17 mouse cellular contexts compared by ENCODE assay signal in the genomic region with DNA sequence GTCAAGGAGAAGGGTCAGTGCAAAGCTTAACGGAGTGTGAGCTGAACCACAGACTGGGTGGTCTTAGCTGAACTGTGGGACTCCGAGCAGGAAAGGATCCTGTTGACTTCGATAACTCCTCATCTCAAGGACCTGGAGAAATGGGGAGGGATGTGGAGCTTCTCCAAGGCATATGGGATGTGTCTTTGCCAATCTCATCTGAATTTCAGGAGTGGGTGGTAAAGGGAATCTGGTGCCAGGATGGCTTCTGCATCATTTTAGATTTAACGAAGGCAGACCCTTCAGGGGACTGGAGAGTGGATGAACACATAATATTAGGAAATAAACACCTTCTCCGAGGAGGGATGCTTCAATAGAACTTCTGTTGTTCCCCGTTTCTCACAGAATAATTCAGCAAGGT.
DNase-seq lines count a peak whose midpoint lies in the region; ATAC-seq and TF ChIP-seq lines count a peak whose summit lies in the region.
"Had no signal": no experiment of that assay in that cellular context is flagged by ENCODE, and none has a peak within 500 bp of the region (broad histone marks: within the 10 kb centered on the region; RNA-seq: fewer than 3 reads in every experiment).

No protein-coding gene starts in this region.

- no peak for TF ChIP-seq CTCF in forebrain, postnatal 0 days (IDR thresholded peaks at IDR 0.05; ENCODE audit: low read depth)
- TF ChIP-seq CTCF in lung, embryonic 14.5 days (IDR thresholded peaks at IDR 0.05; ENCODE audit: low read depth): no peak

- 49% methylated on average over 6 of the region's 6 CpGs for WGBS in forebrain, postnatal 0 days
- WGBS in forebrain, embryonic 10.5 days: 81% methylated on average over 6 of the region's 6 CpGs
- 38% methylated on average over 6 of the region's 6 CpGs for WGBS in lung, embryonic 14.5 days
- WGBS in neural tube, embryonic 15.5 days: 81% methylated on average over 6 of the region's 6 CpGs

- H3K4me3 ChIP-seq in forebrain, postnatal 0 days (ENCODE audit: low read depth, low read length): no peak overlapping the region
- no peak overlapping the region for H3K4me3 ChIP-seq in forebrain, embryonic 10.5 days
- no peak overlapping the region for H3K4me3 ChIP-seq in lung, embryonic 14.5 days (ENCODE audit: low read depth, low read length)
- no peak overlapping the region for H3K4me3 ChIP-seq in neural tube, embryonic 15.5 days (replicated peaks)
- H3K4me3 ChIP-seq: embryonic facial prominence, embryonic 13.5 days; gastrocnemius, adult 2 months; kidney, embryonic 15.5 days had no signal

- H3K27ac ChIP-seq in forebrain, postnatal 0 days (ENCODE audit: low read depth, low read length): no peak overlapping the region
- no peak overlapping the region for H3K27ac ChIP-seq in forebrain, embryonic 10.5 days
- no peak overlapping the region for H3K27ac ChIP-seq in lung, embryonic 14.5 days (ENCODE audit: low read depth)
- no peak overlapping the region for H3K27ac ChIP-seq in neural tube, embryonic 15.5 days (replicated peaks)
- H3K27ac ChIP-seq: embryonic facial prominence, embryonic 13.5 days; gastrocnemius, adult 2 months; kidney, embryonic 15.5 days had no signal

- H3K4me1 ChIP-seq in forebrain, postnatal 0 days (ENCODE audit: insufficient read depth): no peaks in the 10 kb centered on the region
- H3K4me1 ChIP-seq in forebrain, embryonic 10.5 days: no peaks in the 10 kb centered on the region
- H3K4me1 ChIP-seq in lung, embryonic 14.5 days (ENCODE audit: insufficient read depth): no peaks in the 10 kb centered on the region
- H3K4me1 ChIP-seq in neural tube, embryonic 15.5 days: no peaks in the 10 kb centered on the region
- H3K4me1 ChIP-seq: embryonic facial prominence, embryonic 13.5 days; kidney, embryonic 15.5 days had no signal

- H3K27me3 ChIP-seq in forebrain, postnatal 0 days (ENCODE audit: insufficient read depth, low read length): no peaks in the 10 kb centered on the region
- H3K27me3 ChIP-seq in forebrain, embryonic 10.5 days (ENCODE audit: poor library complexity, severe bottlenecking): no peaks in the 10 kb centered on the region
- H3K27me3 ChIP-seq in lung, embryonic 14.5 days (ENCODE audit: insufficient read depth, low read length): no peaks in the 10 kb centered on the region
- no peaks in the 10 kb centered on the region for H3K27me3 ChIP-seq in neural tube, embryonic 15.5 days (replicated peaks)
- H3K27me3 ChIP-seq: embryonic facial prominence, embryonic 13.5 days; kidney, embryonic 15.5 days had no signal

- DNase-seq in forebrain, postnatal 0 days: peak; percentile 38
- DNase-seq in forebrain, embryonic 10.5 days (ENCODE audit: extremely low spot score, low spot score): no peak
- peak; percentile 49 for DNase-seq in lung, embryonic 14.5 days
- DNase-seq in lung, postnatal 25 days (ENCODE audit: low spot score): no peak
- DNase-seq in layer of hippocampus, adult 9-10 months (ENCODE audit: low spot score): peak; percentile 32
- peak; percentile 47 for DNase-seq in right cerebral cortex, postnatal 25 days
- DNase-seq: cerebellum, adult 18-20 months; gastrocnemius, adult 2 months; heart, postnatal 10 days; lung, postnatal 10 days; thymus, postnatal 36 days had no signal

- H3K9me3 ChIP-seq in forebrain, postnatal 0 days (ENCODE audit: low read length): no peaks in the 10 kb centered on the region
- no peaks in the 10 kb centered on the region for H3K9me3 ChIP-seq in forebrain, embryonic 10.5 days
- no peaks in the 10 kb centered on the region for H3K9me3 ChIP-seq in lung, embryonic 14.5 days (ENCODE audit: low read depth, low read length)
- no peaks in the 10 kb centered on the region for H3K9me3 ChIP-seq in neural tube, embryonic 15.5 days (replicated peaks)
- H3K9me3 ChIP-seq: embryonic facial prominence, embryonic 13.5 days; kidney, embryonic 15.5 days had no signal

- H3K4me2 ChIP-seq in forebrain, postnatal 0 days (ENCODE audit: low read depth): no peak overlapping the region
- no peak overlapping the region for H3K4me2 ChIP-seq in lung, embryonic 14.5 days
- no peak overlapping the region for H3K4me2 ChIP-seq in neural tube, embryonic 15.5 days
- H3K4me2 ChIP-seq: embryonic facial prominence, embryonic 13.5 days; kidney, embryonic 15.5 days; liver, embryonic 11.5 days had no signal

- H3K36me3 ChIP-seq in forebrain, postnatal 0 days (ENCODE audit: insufficient read depth): no peaks in the 10 kb centered on the region
- no peaks in the 10 kb centered on the region for H3K36me3 ChIP-seq in forebrain, embryonic 10.5 days (replicated peaks)
- H3K36me3 ChIP-seq in lung, embryonic 14.5 days (ENCODE audit: insufficient read depth): no peaks in the 10 kb centered on the region
- H3K36me3 ChIP-seq in neural tube, embryonic 15.5 days: no peaks in the 10 kb centered on the region
- H3K36me3 ChIP-seq: embryonic facial prominence, embryonic 13.5 days; kidney, embryonic 15.5 days had no signal

- no peak overlapping the region for H3K9ac ChIP-seq in forebrain, postnatal 0 days
- H3K9ac ChIP-seq in lung, embryonic 14.5 days: no peak overlapping the region
- H3K9ac ChIP-seq in neural tube, embryonic 15.5 days (replicated peaks): no peak overlapping the region
- H3K9ac ChIP-seq: embryonic facial prominence, embryonic 13.5 days; kidney, embryonic 15.5 days had no signal

- no peak for ATAC-seq in forebrain, postnatal 0 days
- ATAC-seq in lung, embryonic 14.5 days (ENCODE audit: insufficient read depth): peak; percentile 52; the same call in 1 of the 2 replicates
- no peak for ATAC-seq in inflammation-experienced regulatory T-cells, adult 6 months
- ATAC-seq in neural tube, embryonic 15.5 days (ENCODE audit: low FRiP score): no peak
- ATAC-seq: activated CD4-positive, CD25-positive, alpha-beta regulatory T cell, adult 4 months had no signal

Comparison
In these comparisons a context has a peak if more than half of its experiments do, and no peak if none do; other contexts are left out.
1. DNase-seq: peak in forebrain, postnatal 0 days (single experiment), lung, embryonic 14.5 days (single experiment), layer of hippocampus, adult 9-10 months (single experiment) and right cerebral cortex, postnatal 25 days (single experiment); none in forebrain, embryonic 10.5 days (single experiment) and lung, postnatal 25 days (single experiment).